Mouse (Mus musculus): ENCODE measurements around the gene Ctr9. TPM values are rescaled to one million over a fixed set of nuclear protein-coding genes. Genes with fewer than 3 reads are reported as not detected.

Gene Ctr9
- polyA plus RNA-seq, 1 experiment from 2014 or later: 81.8 TPM

Other genes with a start within 250 kb of the Ctr9 start
- gene Rnf141, start 184.5 kb upstream of the Ctr9 start, polyA plus RNA-seq (2015; fragmentation: Nextera tagmentation; extraction: Ambion mirVana): 35.1 and 39.7 TPM in 2 replicates
- 4.0 and 5.0 TPM in 2 replicates for gene Lyve1, start 165.7 kb upstream of the Ctr9 start, polyA plus RNA-seq (2015; fragmentation: Nextera tagmentation; extraction: Ambion mirVana)
- gene Mrvi1, start 46.5 kb upstream of the Ctr9 start, polyA plus RNA-seq (2015; fragmentation: Nextera tagmentation; extraction: Ambion mirVana): 0.77 and 1.3 TPM in 2 replicates
- gene Eif4g2, start 54.1 kb downstream of the Ctr9 start, polyA plus RNA-seq (2015; fragmentation: Nextera tagmentation; extraction: Ambion mirVana): 1,168 and 1,270 TPM in 2 replicates

All from midbrain, embryonic 16.5 days (tissue).